Mouse (Mus musculus): ENCODE data around the gene Dhx32. TPM values are rescaled to one million over a fixed set of nuclear protein-coding genes. Genes with fewer than 3 reads are reported as not detected.

The Dhx32 gene
- total and polyA plus RNA-seq, 3 experiments: 25.6 to 27.1 TPM; not detected in 1

DNA sequence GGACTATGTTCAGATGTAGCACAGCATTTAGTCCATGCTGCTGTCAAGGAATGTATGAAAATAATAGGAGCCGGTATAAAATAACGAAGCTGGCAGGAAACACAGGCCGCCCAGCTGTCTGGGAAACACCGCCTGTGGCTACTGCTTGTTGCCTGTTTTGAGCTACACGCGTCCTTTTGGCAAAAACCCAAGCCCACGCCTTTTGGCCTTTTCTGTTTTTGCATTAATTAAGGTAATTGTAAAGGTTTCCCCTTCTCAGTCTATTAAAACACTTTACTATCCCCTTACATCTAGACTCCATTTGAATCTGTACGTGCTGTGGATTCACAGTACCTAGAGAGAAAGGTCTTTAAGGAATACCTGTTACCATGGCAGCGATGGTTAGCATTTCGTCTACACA, 57.7 kb downstream of the Dhx32 start:
- no peaks in the 10 kb centered on the region for H3K27me3 ChIP-seq (ENCODE audit: control insufficient read depth in 1 of 2, insufficient read depth in 2 of 2, low read length in 2 of 2)
- H3K9me3 ChIP-seq (replicated peaks; ENCODE audit: insufficient read depth, low read length): no peaks in the 10 kb centered on the region
- DNase-seq (ENCODE audit: low read depth, low spot score): no peak
- no peaks in the 10 kb centered on the region; a peak in 1 of 4 replicates for H3K36me3 ChIP-seq (ENCODE audit: control insufficient read depth in 1 of 2, insufficient read depth in 2 of 2, low read length in 2 of 2)
- TF ChIP-seq ZNF384 (IDR thresholded peaks at IDR 0.05; ENCODE audit: low read depth, low read length): no peak
- TF ChIP-seq CTCF (IDR thresholded peaks at IDR 0.05 in 2 of 3, conservative IDR thresholded peaks at IDR 0.05 in 1 of 3; ENCODE audit: control insufficient read depth in 1 of 3, insufficient read depth in 1 of 3, low read depth in 2 of 3, low read length in 3 of 3, poor library complexity in 1 of 3, severe bottlenecking in 1 of 3): no peak
- TF ChIP-seq UBTF (IDR thresholded peaks at IDR 0.05; ENCODE audit: borderline replicate concordance, insufficient read depth, low read depth, low read length): no peak
- TF ChIP-seq ZC3H11A (IDR thresholded peaks at IDR 0.05; ENCODE audit: low read depth, low read length): no peak
- no peak for TF ChIP-seq SMC3 (IDR thresholded peaks at IDR 0.05; ENCODE audit: low read depth, low read length)
- no peak for TF ChIP-seq TAL1 (IDR thresholded peaks at IDR 0.05; ENCODE audit: low read length)
- no peak for TF ChIP-seq MXI1 (IDR thresholded peaks at IDR 0.05; ENCODE audit: low read depth, low read length)
- TF ChIP-seq GATA1 (IDR thresholded peaks at IDR 0.05; ENCODE audit: low read depth, low read length): no peak
- no peak for TF ChIP-seq KAT2A (conservative IDR thresholded peaks at IDR 0.05; ENCODE audit: low read depth, low read length)
- TF ChIP-seq POLR2AphosphoS5 (IDR thresholded peaks at IDR 0.05; ENCODE audit: borderline replicate concordance, low read depth, low read length): no peak
- TF ChIP-seq TCF12 (IDR thresholded peaks at IDR 0.05; ENCODE audit: low read depth, low read length): no peak
- TF ChIP-seq CHD1 (IDR thresholded peaks at IDR 0.05; ENCODE audit: low read depth, low read length): no peak
- no peak for TF ChIP-seq NELFE (IDR thresholded peaks at IDR 0.05; ENCODE audit: low read depth, low read length)
- TF ChIP-seq MEF2A (IDR thresholded peaks at IDR 0.05; ENCODE audit: extremely low read depth, insufficient replicate concordance, low read depth, low read length, poor library complexity, severe bottlenecking): no peak
- TF ChIP-seq USF1 (IDR thresholded peaks at IDR 0.05; ENCODE audit: low read depth, low read length): no peak
- TF ChIP-seq E2F4 (IDR thresholded peaks at IDR 0.05; ENCODE audit: borderline replicate concordance, low read depth, low read length): no peak
- no peak for TF ChIP-seq POLR2AphosphoS2 (IDR thresholded peaks at IDR 0.05; ENCODE audit: low read length)
- TF ChIP-seq MYB (IDR thresholded peaks at IDR 0.05; ENCODE audit: low read depth, low read length): no peak
- TF ChIP-seq ELF1 (IDR thresholded peaks at IDR 0.05; ENCODE audit: low read depth, low read length): no peak
- no peak for TF ChIP-seq MAFK (IDR thresholded peaks at IDR 0.05; ENCODE audit: borderline replicate concordance, low read depth, low read length)
- H3K9ac ChIP-seq (ENCODE audit: control insufficient read depth, low read depth, low read length, poor library complexity, severe bottlenecking): no peak overlapping the region
- no peaks in the 10 kb centered on the region for H3K4me1 ChIP-seq (ENCODE audit: control insufficient read depth in 1 of 2, insufficient read depth in 2 of 2, low read length in 2 of 2)
- H3K79me2 ChIP-seq (ENCODE audit: control insufficient read depth, insufficient read depth, low read length, poor library complexity): no peaks in the 10 kb centered on the region
- no peak overlapping the region for H3K27ac ChIP-seq (ENCODE audit: control insufficient read depth, low read depth, low read length)
- H3K4me3 ChIP-seq (ENCODE audit: control insufficient read depth in 1 of 2, insufficient read depth in 1 of 2, low read depth in 2 of 2, low read length in 2 of 2): no peak overlapping the region

- Histone ChIP-seq H3K9ac (ENCODE audit: control insufficient read depth, low read depth, low read length, poor library complexity, severe bottlenecking) (no peak overlapping the region), H3K79me2 (ENCODE audit: control insufficient read depth, insufficient read depth, low read length, poor library complexity) (no peaks in the 10 kb centered on the region), H3K9me3 (replicated peaks; ENCODE audit: insufficient read depth, low read length) (no peaks in the 10 kb centered on the region), H3K27me3 (ENCODE audit: control insufficient read depth in 1 of 2, insufficient read depth in 2 of 2, low read length in 2 of 2) (no peaks in the 10 kb centered on the region), H3K36me3 (ENCODE audit: control insufficient read depth in 1 of 2, insufficient read depth in 2 of 2, low read length in 2 of 2) (peaks cover 0 to 9% of the 10 kb centered on the region in 2 experiments; a peak in 2 of 4 replicates), H3K4me3 (ENCODE audit: control insufficient read depth in 1 of 2, insufficient read depth in 1 of 2, low read depth in 2 of 2, low read length in 2 of 2) (no peak overlapping the region), H3K4me1 (ENCODE audit: control insufficient read depth in 1 of 2, insufficient read depth in 2 of 2, low read length in 2 of 2) (no peaks in the 10 kb centered on the region), H3K27ac (ENCODE audit: control insufficient read depth, low read depth, low read length) (no peak overlapping the region)
- TF ChIP-seq MXI1 (IDR thresholded peaks at IDR 0.05; ENCODE audit: low read depth, low read length) (no peak), MYB (IDR thresholded peaks at IDR 0.05; ENCODE audit: low read depth, low read length) (no peak), ZMIZ1 (IDR thresholded peaks at IDR 0.05; ENCODE audit: low read depth, low read length) (no peak), TCF12 (IDR thresholded peaks at IDR 0.05; ENCODE audit: low read depth, low read length) (no peak)
- DNase-seq (ENCODE audit: low read depth, low spot score): no peak
Measured at GRCm38 (mm10) chr7:133720616-133721015, 61.9 kb downstream of the Dhx32 start.

All from MEL (cell line).